In genomic region chr17:6777629-6778331, GRCm38 (mm10) we compare ENCODE assay signal across 8 mouse cellular contexts. TPM values are rescaled to one million over a fixed set of nuclear protein-coding genes. Genes with fewer than 3 reads are reported as not detected.
DNase-seq lines count a peak whose midpoint lies in the region; ATAC-seq and TF ChIP-seq lines count a peak whose summit lies in the region.

No protein-coding gene starts in this region.

- H3K27ac ChIP-seq in heart, postnatal 0 days (ENCODE audit: low read depth), result peak overlapping the region; percentile 49; the same call in 1 of the 2 replicates
- no peak overlapping the region for H3K27ac ChIP-seq in liver, postnatal 0 days (ENCODE audit: low read depth)

- H3K27me3 ChIP-seq in heart, postnatal 0 days (ENCODE audit: control insufficient read depth, insufficient read depth, low read length), result no peaks in the 10 kb centered on the region
- H3K27me3 ChIP-seq in liver, postnatal 0 days (ENCODE audit: insufficient read depth, low read length), result no peaks in the 10 kb centered on the region

- H3K36me3 ChIP-seq in heart, postnatal 0 days (replicated peaks; ENCODE audit: control insufficient read depth, insufficient read depth, low read length), result no peaks in the 10 kb centered on the region
- no peaks in the 10 kb centered on the region for H3K36me3 ChIP-seq in liver, postnatal 0 days (replicated peaks; ENCODE audit: insufficient read depth, low read length)

- peak overlapping the region; percentile 90; the same call in 1 of the 2 replicates for H3K4me2 ChIP-seq in heart, postnatal 0 days (ENCODE audit: low read depth, low read length)
- H3K4me2 ChIP-seq in liver, postnatal 0 days (ENCODE audit: low read depth, low read length), result peak overlapping the region; percentile 97; the same call in 1 of the 2 replicates

- no peak overlapping the region for H3K9ac ChIP-seq in heart, postnatal 0 days (replicated peaks; ENCODE audit: low read depth, low read length)
- no peak overlapping the region for H3K9ac ChIP-seq in liver, postnatal 0 days (replicated peaks)

- H3K4me1 ChIP-seq in heart, postnatal 0 days (ENCODE audit: control insufficient read depth, insufficient read depth), result peaks cover 37% of the 10 kb centered on the region
- peaks cover 31% of the 10 kb centered on the region for H3K4me1 ChIP-seq in liver, postnatal 0 days (ENCODE audit: insufficient read depth)

- no peaks in the 10 kb centered on the region for H3K9me3 ChIP-seq in heart, postnatal 0 days (replicated peaks; ENCODE audit: control insufficient read depth, low read length)
- H3K9me3 ChIP-seq in liver, postnatal 0 days (ENCODE audit: low read length), result no peaks in the 10 kb centered on the region

- 47% methylated on average over 12 of the region's 12 CpGs for WGBS in heart, postnatal 0 days
- 57% methylated on average over 12 of the region's 12 CpGs for WGBS in liver, postnatal 0 days (ENCODE audit: insufficient replicate concordance)

- peak overlapping the region; percentile 52; the same call in 1 of the 2 replicates for H3K4me3 ChIP-seq in heart, postnatal 0 days (ENCODE audit: low read depth, low read length)
- no peak overlapping the region for H3K4me3 ChIP-seq in liver, postnatal 0 days (ENCODE audit: low read depth, low read length)

- ATAC-seq in heart, postnatal 0 days (ENCODE audit: insufficient read depth, low read depth), result no peak
- no peak for ATAC-seq in liver, postnatal 0 days

- no peak for TF ChIP-seq EP300 in heart, postnatal 0 days (IDR thresholded peaks at IDR 0.05; ENCODE audit: low read depth)
- TF ChIP-seq EP300 in liver, postnatal 0 days (IDR thresholded peaks at IDR 0.05; ENCODE audit: low read depth), result no peak

- no peak for DNase-seq in heart, postnatal 0 days (ENCODE audit: low spot score)
- DNase-seq in heart, postnatal 10 days, result no peak
- DNase-seq in B cell, adult 2 months, result peak; percentile 20 to 30
- peak; percentile 62 for DNase-seq in T-cell, adult 2 months (ENCODE audit: low spot score)
- DNase-seq in liver, postnatal 0 days, result no peak
- DNase-seq in urinary bladder, postnatal 14 days (ENCODE audit: low spot score), result no peak
- no peak for DNase-seq in left cerebral cortex, postnatal 36 days (ENCODE audit: low spot score in 2 of 2)
- no peak for DNase-seq in gastrocnemius, postnatal 14 days

- intact Hi-C loops in heart, postnatal 10 days (cut with DNase I), result loop anchor here (5.0 kb wide), 1 partner anchor 120 kb away; no protein-coding TSS in a partner anchor
- intact Hi-C loops in left cerebral cortex, postnatal 36 days (cut with DNase I), result loop anchor here (5.0 kb wide), 1 partner anchor 110 kb away; no protein-coding TSS in a partner anchor
- intact Hi-C loops in gastrocnemius, postnatal 14 days (cut with DNase I; ENCODE audit: low total_unique reads), result no loop called here

- no peak for TF ChIP-seq CTCF in heart, postnatal 0 days (IDR thresholded peaks at IDR 0.05; ENCODE audit: low read depth)
- no peak for TF ChIP-seq CTCF in liver, postnatal 0 days (IDR thresholded peaks at IDR 0.05; ENCODE audit: low read depth)

RNA-seq across cellular contexts. Expression of gene Ezr, which starts 4.8 kb away (rescaled TPM):
- total RNA-seq in heart, postnatal 0 days (2014; rRNA removed; ENCODE audit: low replicate concordance), result 91.3 and 103 TPM in 2 replicates
- polyA plus RNA-seq in heart, postnatal 0 days (2015; fragmentation: Nextera tagmentation; extraction: Ambion mirVana), result 126 and 141 TPM in 2 replicates
- total RNA-seq in heart, postnatal 10 days (2021), result 10 to 100 TPM; 68.1 to 83.6 TPM
- 32.0 and 34.8 TPM in 2 replicates for polyA plus RNA-seq in liver, postnatal 0 days (2015; fragmentation: Nextera tagmentation; extraction: Ambion mirVana)
- total RNA-seq in left cerebral cortex, postnatal 36 days (2021), result 10 to 100 TPM; 51.1 to 51.8 TPM
- 10 to 100 TPM; 10.3 to 16.5 TPM for total RNA-seq in gastrocnemius, postnatal 14 days (2021)

Comparison
In these comparisons a context has a peak if more than half of its experiments do, and no peak if none do; other contexts are left out.
1. DNase-seq: peak in B cell, adult 2 months (2 of 2) and T-cell, adult 2 months (single experiment); none in heart, postnatal 0 days (single experiment), heart, postnatal 10 days (0 of 2), liver, postnatal 0 days (single experiment), urinary bladder, postnatal 14 days (single experiment), left cerebral cortex, postnatal 36 days (0 of 2) and gastrocnemius, postnatal 14 days (single experiment).